Mouse (Mus musculus) thymus, postnatal 0 days (tissue): ENCODE measurements around the gene Rrn3. TPM values are rescaled to one million over a fixed set of nuclear protein-coding genes. Genes with fewer than 3 reads are reported as not detected.

ENCODE experiments used
- DNase-seq: peaks from one replicate; pipeline ENCODE4 v3.0.0-alpha.2; 2015; ENCODE audit warnings: low spot score
- microRNA-seq: library from miRNA; unstranded; fragments of <30 nt; microRNA quantifications from one replicate; pipeline ENCODE4, GENCODE M21; 2016; ENCODE audit warnings: borderline number of aligned reads
- polyA plus RNA-seq: library from polyadenylated mRNA; unstranded; fragments of >200 nt; fragmentation: Nextera tagmentation; extraction: Ambion mirVana; gene quantifications from 2 replicates; pipeline ENCODE4 v1.2.1, GENCODE M21; 2015

Gene Rrn3
- polyA plus RNA-seq, 1 experiment from 2014 or later, result 51.5 TPM

DNA sequence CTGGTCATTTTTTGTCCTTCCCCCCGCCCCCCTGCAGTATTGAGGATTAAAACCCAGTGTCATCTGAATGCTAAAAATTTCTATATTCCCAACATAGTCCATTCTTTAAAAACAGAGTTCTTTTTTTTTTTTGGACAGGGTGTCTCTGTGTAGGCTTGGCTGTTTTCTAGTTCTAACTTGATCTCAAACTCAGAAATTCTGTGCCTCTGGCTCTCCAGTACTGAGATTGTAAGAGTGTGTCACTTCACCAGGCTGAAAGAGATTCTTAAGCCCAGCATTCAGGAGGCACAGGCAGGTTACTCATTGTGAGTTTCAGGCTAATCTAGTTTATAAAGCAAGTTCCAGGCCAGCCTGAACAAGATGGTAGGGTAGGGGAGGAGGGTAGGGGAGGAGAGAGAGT lies 66.2 kb downstream of the Rrn3 start:
- no peak for DNase-seq

DNA sequence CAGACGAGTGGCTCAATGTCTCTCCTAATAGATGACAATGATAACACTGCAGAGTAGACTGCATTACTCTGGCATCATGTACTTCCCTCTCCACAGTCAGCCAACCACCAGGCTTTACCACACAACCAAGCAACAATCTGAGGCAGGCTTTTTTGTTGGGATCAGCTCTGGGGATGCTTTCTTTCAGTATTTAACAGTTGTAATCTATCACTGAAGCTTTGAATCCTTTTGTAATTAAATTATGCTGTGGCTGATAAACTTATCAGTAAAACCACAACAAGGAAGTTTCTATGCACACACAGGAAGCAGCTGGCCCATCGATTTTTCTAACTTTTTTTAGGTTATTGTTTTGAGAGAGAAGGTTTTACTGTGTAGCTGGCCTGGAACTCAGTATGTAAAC lies 67.8 kb downstream of the Rrn3 start:
- no peak for DNase-seq

DNA sequence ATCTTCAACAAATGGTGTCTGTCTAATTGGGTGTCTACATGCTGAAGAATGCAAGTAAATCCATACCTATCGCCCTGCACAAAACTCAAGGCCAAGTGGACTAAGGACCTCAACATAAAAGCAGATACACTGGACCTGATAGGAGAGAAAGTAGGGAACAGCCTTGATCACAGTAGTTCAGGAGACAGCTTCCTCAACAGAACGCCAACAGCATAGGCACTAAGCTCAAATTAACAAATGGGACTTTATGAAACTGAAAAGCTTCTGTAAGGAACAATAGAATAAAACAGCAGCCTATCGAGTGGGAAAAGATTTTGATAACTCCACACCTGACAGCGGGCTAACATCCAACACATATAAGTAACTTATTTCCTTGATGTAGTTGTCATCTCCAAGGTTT lies 70.9 kb downstream of the Rrn3 start:
- DNase-seq, result no peak

DNA sequence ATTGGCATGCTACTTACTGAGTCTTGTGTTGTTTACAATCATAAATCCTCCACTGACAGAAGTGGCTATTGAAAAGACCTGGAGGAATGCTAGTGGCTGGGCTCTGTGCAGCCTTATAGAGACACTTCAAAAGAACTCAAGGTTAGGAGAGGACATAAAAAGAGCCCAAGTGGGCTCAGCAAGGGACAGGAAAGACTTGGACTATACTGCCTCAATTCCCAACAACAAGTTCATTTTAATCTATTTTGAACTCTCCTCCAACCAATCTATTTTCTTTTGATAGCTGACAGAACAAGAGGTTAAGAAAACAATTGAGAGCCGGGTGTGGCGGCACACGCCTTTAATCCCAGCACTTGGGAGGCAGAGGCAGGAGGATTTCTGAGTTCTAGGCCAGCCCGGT lies 73.4 kb downstream of the Rrn3 start:
- no peak for DNase-seq

Small RNA genes within 50 kb of the gene (microRNA-seq; reads per million reads assigned to microRNA genes)
- gene Gm27734, result not detected

Other genes starting within 250 kb of the Rrn3 start
- gene Parn, start 112.5 kb upstream of the Rrn3 start, polyA plus RNA-seq, result 41.7 TPM in 2 replicates
- 39.4 and 40.5 TPM in 2 replicates for gene Bfar, start 108.8 kb upstream of the Rrn3 start, polyA plus RNA-seq
- 8.5 TPM in 2 replicates for gene 3110001I22Rik, start 108.8 kb upstream of the Rrn3 start, polyA plus RNA-seq
- gene Pla2g10, start 49.7 kb upstream of the Rrn3 start, polyA plus RNA-seq, result 0.67 and 1.1 TPM in 2 replicates
- 150 and 155 TPM in 2 replicates for gene Ntan1, start 38.1 kb downstream of the Rrn3 start, polyA plus RNA-seq
- 36.3 and 38.5 TPM in 2 replicates for gene Pdxdc1, start 122.4 kb downstream of the Rrn3 start, polyA plus RNA-seq
- gene Mpv17l, start 122.5 kb downstream of the Rrn3 start, polyA plus RNA-seq, result 0.79 and 1.3 TPM in 2 replicates
- gene 2900011O08Rik, start 205.9 kb downstream of the Rrn3 start, polyA plus RNA-seq, result 0.05 TPM in 1 of 2 replicates, not detected in the other
- gene Ifitm7, start 206.2 kb downstream of the Rrn3 start, polyA plus RNA-seq, result not detected in 2 replicates